Mouse (Mus musculus) olfactory bulb, adult 2 months (tissue): Measurements from ENCODE around the gene Slc6a17.

Experiments used
- CTCF ChIP-seq: fragments of 200-500 bp; IDR thresholded peaks from 2 replicates; pipeline ENCODE4 v1.5.1; 2012; ENCODE audit warnings: low read depth, mild to moderate bottlenecking, low read length, moderate library complexity; ENCODE audit not compliant: insufficient read depth
- POLR2A ChIP-seq: fragments of 200-500 bp; IDR thresholded peaks from 2 replicates; pipeline ENCODE4 v1.6.1; 2012; ENCODE audit warnings: mild to moderate bottlenecking, low read depth, low read length, moderate library complexity; ENCODE audit not compliant: insufficient read depth

DNA sequence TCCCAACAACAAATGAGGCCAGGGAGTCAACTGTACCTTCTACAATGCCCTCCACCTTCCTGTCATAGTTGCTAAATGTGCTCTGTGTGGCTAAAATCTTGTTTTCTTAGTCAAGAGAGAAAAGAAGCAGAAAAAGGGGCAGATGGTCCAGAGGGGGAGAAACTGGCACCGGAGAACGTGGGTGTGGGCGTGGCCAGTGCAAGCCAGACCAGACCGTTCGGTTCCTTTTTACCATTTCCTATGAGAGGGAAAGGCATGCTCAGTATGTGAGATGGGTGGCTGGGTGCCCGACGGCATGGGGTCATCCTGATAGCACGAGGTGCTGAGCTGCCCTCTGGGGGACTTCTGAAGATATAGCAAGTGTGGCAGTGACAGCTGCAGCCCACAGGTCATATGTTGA, 9.1 kb downstream of the Slc6a17 start:
- TF ChIP-seq CTCF (no peak), POLR2A (no peak)
